Mouse (Mus musculus) E14TG2a.4 (cell line): ENCODE measurements at regions not wholly inside any gene's neighbourhood (a gene's known extent, or its start where the extent isn't known, plus 50 kb on each side); places are given as distances from the start of the nearest gene placed in this dataset.

Experiments
- CTCF ChIP-seq: conservative IDR thresholded peaks from 2 replicates; pipeline ENCODE4 v1.5.1; 2014; ENCODE audit warnings: low read length
- NANOG ChIP-seq: IDR thresholded peaks from 2 replicates; pipeline ENCODE4 v1.6.1; 2014; ENCODE audit warnings: borderline replicate concordance, low read length, mixed read lengths
- POU5F1 ChIP-seq: IDR thresholded peaks from 2 replicates; pipeline ENCODE4 v1.6.1; 2014; ENCODE audit warnings: low read length, borderline replicate concordance

DNA sequence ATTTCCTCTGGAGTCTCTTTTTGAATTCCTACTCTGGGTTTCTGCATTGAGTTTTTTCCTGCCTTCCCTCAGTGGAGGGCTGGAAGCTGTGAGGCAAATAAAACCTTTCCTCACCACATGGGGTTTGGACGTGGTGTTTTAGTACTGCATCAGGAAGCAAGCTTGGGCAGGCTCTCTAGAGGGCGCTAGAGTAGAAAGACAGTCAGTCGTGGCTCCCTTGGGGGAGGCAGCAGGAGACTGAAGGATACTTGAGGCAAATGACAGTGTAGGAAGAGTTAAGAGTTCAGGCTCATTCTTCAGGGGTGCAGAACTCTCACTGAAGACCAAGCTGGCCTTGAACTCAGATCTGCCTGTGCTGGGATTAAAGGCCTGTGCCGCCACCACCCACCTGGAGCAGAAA is 118.9 kb upstream of the Pgrmc2 start:
- TF ChIP-seq CTCF (peak; percentile 51), POU5F1 (no peak), NANOG (no peak)
